Mouse (Mus musculus) hindbrain, postnatal 0 days (tissue): ENCODE data around the gene Cyb561a3. TPM values are rescaled to one million over a fixed set of nuclear protein-coding genes. Genes with fewer than 3 reads are reported as not detected.
"Not testable (repeated sequence)": the region's sequence is repeated elsewhere in the genome, so short reads cannot be mapped to it uniquely, and the experiment has no call there.

Experiments
- ATAC-seq: fragments of 200-750 bp; cut with Nextera tagmentation; 2 replicates; pipeline ENCODE4 v1.8.0; 2017; ENCODE audit warnings: mild to moderate bottlenecking, moderate TSS enrichment, moderate library complexity
- DNase-seq: peaks from one replicate; pipeline ENCODE4 v3.0.0-alpha.2; 2015; ENCODE audit warnings: low spot score
- H3K27ac ChIP-seq: fragments of 300-500 bp; sonication (generic); 2 replicates; pipeline ENCODE4 v1.5.1; 2014; ENCODE audit warnings: mild to moderate bottlenecking
- H3K27me3 ChIP-seq: fragments of 300-500 bp; sonication (generic); 2 replicates; pipeline ENCODE4 v1.6.1; 2014; ENCODE audit warnings: low read length, mixed read lengths; ENCODE audit not compliant: insufficient read depth
- H3K36me3 ChIP-seq: fragments of 300-500 bp; sonication (generic); 2 replicates; pipeline ENCODE4 v1.6.1; 2014; ENCODE audit warnings: low read length, mixed read lengths; ENCODE audit not compliant: insufficient read depth
- H3K4me1 ChIP-seq: fragments of 300-500 bp; sonication (generic); 2 replicates; pipeline ENCODE4 v1.6.1; 2014; ENCODE audit warnings: antibody characterized with exemption, low read length, mixed read lengths; ENCODE audit not compliant: insufficient read depth
- H3K4me2 ChIP-seq: fragments of 300-500 bp; sonication (generic); 2 replicates; pipeline ENCODE4 v1.6.1; 2014; ENCODE audit warnings: low read depth, mild to moderate bottlenecking, low read length, moderate library complexity, mixed read lengths
- H3K4me3 ChIP-seq: fragments of 300-500 bp; sonication (generic); 2 replicates; pipeline ENCODE4 v1.5.1; 2014; ENCODE audit warnings: low read length
- H3K9ac ChIP-seq: fragments of 300-500 bp; sonication (generic); replicated peaks from 2 replicates; pipeline ENCODE4 v1.6.1; 2014; ENCODE audit warnings: mild to moderate bottlenecking, low read length, moderate library complexity, mixed read lengths
- H3K9me3 ChIP-seq: fragments of 300-500 bp; sonication (generic); 2 replicates; pipeline ENCODE4 v1.6.1; 2016; ENCODE audit warnings: low read length, mixed read lengths
- CTCF ChIP-seq: IDR thresholded peaks from 2 replicates; pipeline ENCODE4 v1.5.1; 2016; ENCODE audit warnings: antibody characterized with exemption, control low read depth, low read depth
- WGBS: fragments of 180-500 bp; shearing (Covaris S2); extraction: QIAGEN DNeasy Blood & Tissue Kit; methylation state at CpG from one replicate; pipeline ENCODE4 v1.1.7; 2014; 5-methylcytosine and 5-hydroxymethylcytosine counted together
- polyA plus RNA-seq: library from polyadenylated mRNA; unstranded; fragments of >200 nt; fragmentation: Nextera tagmentation; extraction: Ambion mirVana; gene quantifications from 2 replicates; pipeline ENCODE4 v1.2.1, GENCODE M21; 2015
- total RNA-seq: library from RNA; depleted of rRNA; stranded (reverse); fragments of >200 nt; gene quantifications from 2 replicates; pipeline ENCODE4 v1.2.3, GENCODE M21; 2014; rRNA removed

Cyb561a3 gene
- total RNA-seq: 18.0 TPM in 2 replicates
- 15.6 and 16.6 TPM in 2 replicates for polyA plus RNA-seq

- H3K4me3 ChIP-seq: peak within 1 kb of the TSS; percentile 62
- H3K27ac ChIP-seq: peak within 1 kb of the TSS; percentile 90
- peak within 1 kb of the TSS; percentile 88 for H3K4me2 ChIP-seq
- no peaks in the 10 kb centered on the region for H3K27me3 ChIP-seq
- DNase-seq (peak; percentile 97), ATAC-seq (peak; percentile 97)
- H3K9me3 ChIP-seq: no peaks in the 10 kb centered on the region
- under 1% methylated on average over 44 of the region's 44 CpGs for WGBS
- H3K4me1 ChIP-seq: peaks cover 5% of the 10 kb centered on the region; the same call in 1 of the 2 replicates
- peak; percentile 73 for TF ChIP-seq CTCF
- H3K9ac ChIP-seq: peak within 1 kb of the TSS; percentile 80
- H3K36me3 ChIP-seq: peaks cover 28% of the 10 kb centered on the region; the same call in 1 of the 2 replicates
These were observed at the start of gene Cyb561a3, which contains the start of gene Tmem138 for GRCm38 (mm10) chr19:10576690-10577561. Gene Cyb561a3 (plus strand): TSS chr19:10577172. Gene Tmem138 (minus strand): TSS chr19:10577362.

GRCm38 (mm10) chr19:10530082-10530481, 46.9 kb upstream of the Cyb561a3 start:
- 0 out of 2 replicates have a peak, but pooled peaks have one; percentile 8 for TF ChIP-seq CTCF
- Histone ChIP-seq H3K9me3 (no peaks in the 10 kb centered on the region), H3K36me3 (peaks cover 35% of the 10 kb centered on the region), H3K27me3 (no peaks in the 10 kb centered on the region), H3K27ac (no peak overlapping the region), H3K9ac (no peak overlapping the region), H3K4me2 (no peak overlapping the region), H3K4me1 (peaks cover 12% of the 10 kb centered on the region; the same call in 1 of the 2 replicates), H3K4me3 (no peak overlapping the region)
- ATAC-seq (no peak), DNase-seq (no peak)
- 93% methylated on average over 1 of the region's 1 CpGs for WGBS

GRCm38 (mm10) chr19:10539454-10539853, 37.5 kb upstream of the Cyb561a3 start:
- no peak overlapping the region for H3K4me2 ChIP-seq
- no peaks in the 10 kb centered on the region for H3K9me3 ChIP-seq
- H3K27me3 ChIP-seq: no peaks in the 10 kb centered on the region
- peaks cover 58% of the 10 kb centered on the region for H3K36me3 ChIP-seq
- H3K4me1 ChIP-seq: no peaks in the 10 kb centered on the region
- 97% methylated on average over 5 of the region's 5 CpGs for WGBS
- DNase-seq (no peak), ATAC-seq (no peak)
- no peak overlapping the region for H3K4me3 ChIP-seq
- no peak for TF ChIP-seq CTCF
- no peak overlapping the region for H3K9ac ChIP-seq
- H3K27ac ChIP-seq: no peak overlapping the region

- Histone ChIP-seq H3K9me3 (no peaks in the 10 kb centered on the region), H3K27me3 (no peaks in the 10 kb centered on the region), H3K9ac (peak within 1 kb of the TSS; percentile 67), H3K36me3 (peaks cover 13% of the 10 kb centered on the region), H3K27ac (peak within 1 kb of the TSS; percentile 86), H3K4me3 (peak within 1 kb of the TSS; percentile 60), H3K4me2 (peak within 1 kb of the TSS; percentile 83), H3K4me1 (no peaks in the 10 kb centered on the region)
- TF ChIP-seq CTCF: peak; percentile 23; the same call in 1 of the 2 replicates
- peak; percentile 93 for DNase-seq
- WGBS: under 1% methylated on average over 43 of the region's 43 CpGs
- ATAC-seq: peak; percentile 98
These were observed 21.1 kb upstream of the Cyb561a3 start, which contains the start of gene Tmem216 for GRCm38 (mm10) chr19:10555624-10556510. Gene Tmem216 (minus strand): TSS chr19:10556238.

- Histone ChIP-seq H3K4me2 (no peak overlapping the region), H3K9ac (peak overlapping the region; percentile 67; the same call in 1 of the 2 replicates), H3K36me3 (peaks cover 5% of the 10 kb centered on the region), H3K4me3 (no peak overlapping the region), H3K27me3 (no peaks in the 10 kb centered on the region), H3K9me3 (no peaks in the 10 kb centered on the region), H3K27ac (peak overlapping the region; percentile 86; the same call in 1 of the 2 replicates), H3K4me1 (no peaks in the 10 kb centered on the region)
- DNase-seq (no peak), ATAC-seq (no peak)
- TF ChIP-seq CTCF: no peak
- WGBS: 81% methylated on average over 2 of the region's 2 CpGs
These were observed 20.0 kb upstream of the Cyb561a3 start for GRCm38 (mm10) chr19:10557001-10557400.

GRCm38 (mm10) chr19:10557430-10557829, 19.5 kb upstream of the Cyb561a3 start:
- 66% methylated on average over 2 of the region's 2 CpGs for WGBS
- H3K9ac ChIP-seq: no peak overlapping the region
- H3K4me2 ChIP-seq: no peak overlapping the region

GRCm38 (mm10) chr19:10557837-10558375, 19.1 kb upstream of the Cyb561a3 start:
- 69% methylated on average over 4 of the region's 4 CpGs for WGBS
- ATAC-seq, H3K9me3 ChIP-seq, H3K36me3 ChIP-seq, DNase-seq, H3K27me3 ChIP-seq, H3K4me2 ChIP-seq, H3K4me3 ChIP-seq, H3K27ac ChIP-seq, H3K4me1 ChIP-seq, H3K9ac ChIP-seq: not testable (repeated sequence)

More at GRCm38 (mm10) chr19:10557430-10557829, 19.5 kb upstream of the Cyb561a3 start:
- no peak for TF ChIP-seq CTCF
- ATAC-seq: no peak
- DNase-seq: no peak
- no peak overlapping the region for H3K27ac ChIP-seq
- peaks cover 5% of the 10 kb centered on the region for H3K36me3 ChIP-seq
- H3K4me1 ChIP-seq: no peaks in the 10 kb centered on the region
- no peaks in the 10 kb centered on the region for H3K27me3 ChIP-seq
- H3K4me3 ChIP-seq: no peak overlapping the region
- H3K9me3 ChIP-seq: no peaks in the 10 kb centered on the region
